Mouse (Mus musculus) lung, postnatal 0 days (tissue): ENCODE measurements around the gene Gpr37l1. TPM values are rescaled to one million over a fixed set of nuclear protein-coding genes. Genes with fewer than 3 reads are reported as not detected.

Source experiments
- ATAC-seq: fragments of 200-750 bp; cut with Nextera tagmentation; 2 replicates; pipeline ENCODE4 v1.8.0; 2017; ENCODE audit warnings: moderate library complexity
- DNase-seq: peaks from one replicate; pipeline ENCODE4 v3.0.0-alpha.2; 2016; ENCODE audit warnings: low spot score
- H3K27ac ChIP-seq: fragments of 300-500 bp; sonication (generic); 2 replicates; pipeline ENCODE4 v1.5.1; 2014; ENCODE audit warnings: antibody characterized with exemption, mild to moderate bottlenecking, low read length, mixed read lengths
- H3K27me3 ChIP-seq: fragments of 300-500 bp; sonication (generic); replicated peaks from 2 replicates; pipeline ENCODE4 v1.6.1; 2014; ENCODE audit warnings: low read length, mixed read lengths; ENCODE audit not compliant: insufficient read depth
- H3K36me3 ChIP-seq: fragments of 300-500 bp; sonication (generic); 2 replicates; pipeline ENCODE4 v1.6.1; 2014; ENCODE audit warnings: low read length, mixed read lengths; ENCODE audit not compliant: insufficient read depth
- H3K4me1 ChIP-seq: fragments of 300-500 bp; sonication (generic); 2 replicates; pipeline ENCODE4 v1.6.1; 2014; ENCODE audit warnings: antibody characterized with exemption, low read depth, low read length, mixed read lengths; ENCODE audit not compliant: insufficient read depth
- H3K4me2 ChIP-seq: fragments of 300-500 bp; sonication (generic); replicated peaks from 2 replicates; pipeline ENCODE4 v1.6.1; 2014; ENCODE audit warnings: low read depth, mild to moderate bottlenecking, low read length, moderate library complexity, mixed read lengths
- H3K4me3 ChIP-seq: fragments of 300-500 bp; sonication (generic); 2 replicates; pipeline ENCODE4 v1.5.1; 2014; ENCODE audit warnings: low read depth, low read length
- H3K9ac ChIP-seq: fragments of 300-500 bp; sonication (generic); replicated peaks from 2 replicates; pipeline ENCODE4 v1.6.1; 2014; ENCODE audit warnings: low read depth, mild to moderate bottlenecking
- H3K9me3 ChIP-seq: fragments of 300-500 bp; sonication (generic); 2 replicates; pipeline ENCODE4 v1.6.1; 2016; ENCODE audit warnings: low read length, mixed read lengths
- CTCF ChIP-seq: IDR thresholded peaks from 2 replicates; pipeline ENCODE4 v1.5.1; 2016; ENCODE audit warnings: antibody characterized with exemption, mild to moderate bottlenecking
- EP300 ChIP-seq: IDR thresholded peaks from 2 replicates; pipeline ENCODE4 v1.6.1; 2016; ENCODE audit warnings: antibody characterized with exemption, mild to moderate bottlenecking, control low read depth
- WGBS: fragments of 180-500 bp; shearing (Covaris S2); extraction: QIAGEN DNeasy Blood & Tissue Kit; methylation state at CpG from one replicate; pipeline ENCODE4 v1.1.7; 2014; 5-methylcytosine and 5-hydroxymethylcytosine counted together
- polyA plus RNA-seq: library from polyadenylated mRNA; unstranded; fragments of >200 nt; fragmentation: Nextera tagmentation; extraction: Ambion mirVana; gene quantifications from 2 replicates; pipeline ENCODE4 v1.2.1, GENCODE M21; 2015

Gpr37l1 gene
- polyA plus RNA-seq, 1 experiment from 2014 or later = 0.06 TPM

- H3K9ac ChIP-seq = no peak overlapping the region
- no peak overlapping the region for H3K4me3 ChIP-seq
- ATAC-seq (no peak), DNase-seq (no peak)
- TF ChIP-seq EP300 = no peak
- TF ChIP-seq CTCF = no peak
- no peaks in the 10 kb centered on the region for H3K27me3 ChIP-seq
- no peaks in the 10 kb centered on the region for H3K4me1 ChIP-seq
- no peaks in the 10 kb centered on the region for H3K36me3 ChIP-seq
- H3K9me3 ChIP-seq = no peaks in the 10 kb centered on the region
- no peak overlapping the region for H3K27ac ChIP-seq
- no peak overlapping the region for H3K4me2 ChIP-seq
- WGBS = 67% methylated on average over 10 of the region's 10 CpGs
Measured at GRCm38 (mm10) chr1:135133678-135134435, 33.6 kb downstream of the Gpr37l1 start.

- no peaks in the 10 kb centered on the region for H3K36me3 ChIP-seq
- no peak for TF ChIP-seq EP300
- no peak for TF ChIP-seq CTCF
- ATAC-seq = peak; percentile 16
- no peak overlapping the region for H3K4me3 ChIP-seq
- H3K4me2 ChIP-seq = 0 out of 2 replicates have a peak overlapping the region, but pooled peaks have one; percentile 14
- WGBS = 77% methylated on average over 8 of the region's 9 CpGs
- no peak overlapping the region for H3K9ac ChIP-seq
- no peaks in the 10 kb centered on the region for H3K9me3 ChIP-seq
- no peaks in the 10 kb centered on the region for H3K27me3 ChIP-seq
- H3K27ac ChIP-seq = no peak overlapping the region
- H3K4me1 ChIP-seq = no peaks in the 10 kb centered on the region
- no peak for DNase-seq
Measured at GRCm38 (mm10) chr1:135132893-135133369, 34.5 kb downstream of the Gpr37l1 start.

- DNase-seq (peak; percentile 78), ATAC-seq (peak; percentile 83)
- no peaks in the 10 kb centered on the region for H3K4me1 ChIP-seq
- H3K4me2 ChIP-seq = 0 out of 2 replicates have a peak within 1 kb of the TSS, but pooled peaks have one; percentile 14
- WGBS = 16% methylated on average over 10 of the region's 10 CpGs
- TF ChIP-seq CTCF (peak; percentile 90), EP300 (no peak)
- no peaks in the 10 kb centered on the region for H3K27me3 ChIP-seq
- H3K9me3 ChIP-seq = no peaks in the 10 kb centered on the region
- H3K9ac ChIP-seq = no peak within 1 kb of the TSS
- no peak within 1 kb of the TSS for H3K4me3 ChIP-seq
- H3K36me3 ChIP-seq = no peaks in the 10 kb centered on the region
- H3K27ac ChIP-seq = no peak within 1 kb of the TSS; the same call in 1 of the 2 replicates
Measured at GRCm38 (mm10) chr1:135132473-135132872, 35.0 kb downstream of the Gpr37l1 start, which contains the start of gene Ptpn7. Gene Ptpn7, plus strand, starts transcription at chr1:135132700.

GRCm38 (mm10) chr1:135131560-135131959 is 35.9 kb downstream of the Gpr37l1 start:
- H3K9me3 ChIP-seq = no peaks in the 10 kb centered on the region
- WGBS = 19% methylated on average over 8 of the region's 8 CpGs
- TF ChIP-seq CTCF (no peak), EP300 (no peak)
- no peak for ATAC-seq
- H3K9ac ChIP-seq = no peak overlapping the region
- H3K27ac ChIP-seq = peak overlapping the region; percentile 39; the same call in 1 of the 2 replicates
- no peaks in the 10 kb centered on the region for H3K36me3 ChIP-seq
- no peak for DNase-seq
- no peaks in the 10 kb centered on the region for H3K27me3 ChIP-seq
- no peak overlapping the region for H3K4me2 ChIP-seq
- H3K4me3 ChIP-seq = no peak overlapping the region
- no peaks in the 10 kb centered on the region for H3K4me1 ChIP-seq

GRCm38 (mm10) chr1:135131034-135131433 is 36.4 kb downstream of the Gpr37l1 start:
- Histone ChIP-seq H3K4me1 (no peaks in the 10 kb centered on the region), H3K9me3 (no peaks in the 10 kb centered on the region), H3K4me2 (no peak overlapping the region), H3K36me3 (no peaks in the 10 kb centered on the region), H3K4me3 (no peak overlapping the region), H3K9ac (no peak overlapping the region), H3K27ac (peak overlapping the region; percentile 39; the same call in 1 of the 2 replicates), H3K27me3 (no peaks in the 10 kb centered on the region)
- DNase-seq = peak; percentile 66
- TF ChIP-seq EP300 = no peak
- TF ChIP-seq CTCF = no peak
- ATAC-seq = peak; percentile 70
- WGBS = 13% methylated on average over 6 of the region's 6 CpGs

- Histone ChIP-seq H3K27me3 (no peaks in the 10 kb centered on the region), H3K4me2 (no peak overlapping the region), H3K27ac (no peak overlapping the region), H3K9ac (no peak overlapping the region), H3K4me3 (no peak overlapping the region), H3K4me1 (no peaks in the 10 kb centered on the region), H3K36me3 (no peaks in the 10 kb centered on the region), H3K9me3 (no peaks in the 10 kb centered on the region)
- TF ChIP-seq EP300 (no peak), CTCF (no peak)
- no peak for ATAC-seq
- WGBS = 78% methylated on average over 2 of the region's 2 CpGs
- no peak for DNase-seq
Measured at GRCm38 (mm10) chr1:135130376-135131018, 37.0 kb downstream of the Gpr37l1 start.
